Mouse (Mus musculus): ENCODE data around the gene Gstt3. TPM values are rescaled to one million over a fixed set of nuclear protein-coding genes. Genes with fewer than 3 reads are reported as not detected.
"Not testable (repeated sequence)": the region's sequence is repeated elsewhere in the genome, so short reads cannot be mapped to it uniquely, and the experiment has no call there.

Gene Gstt3
- polyA plus RNA-seq, 1 experiment from 2014 or later, result 9.7 TPM

- WGBS, result 90% methylated on average over 6 of the region's 6 CpGs
- ATAC-seq (ENCODE audit: insufficient number of reproducible peaks, insufficient read depth, low FRiP score, low TSS enrichment), result no peak
These were observed 4.7 kb downstream of the Gstt3 start for GRCm38 (mm10) chr10:75776562-75776961.

GRCm38 (mm10) chr10:75774587-75774986 lies 6.6 kb downstream of the Gstt3 start:
- Histone ChIP-seq H3K4me3 (no peak overlapping the region), H3K9me3 (no peaks in the 10 kb centered on the region), H3K27ac (no peak overlapping the region), H3K4me2 (replicated peaks) (no peak overlapping the region), H3K4me1 (peaks cover 9% of the 10 kb centered on the region), H3K9ac (no peak overlapping the region), H3K27me3 (peaks cover 6% of the 10 kb centered on the region), H3K36me3 (no peaks in the 10 kb centered on the region)
- ATAC-seq (ENCODE audit: insufficient number of reproducible peaks, insufficient read depth, low FRiP score, low TSS enrichment), result no peak
- 86% methylated on average over 9 of the region's 9 CpGs for WGBS

More at GRCm38 (mm10) chr10:75776562-75776961, 4.7 kb downstream of the Gstt3 start:
- no peak overlapping the region for H3K4me3 ChIP-seq
- H3K9me3 ChIP-seq, result no peaks in the 10 kb centered on the region
- H3K4me1 ChIP-seq, result peaks cover 26% of the 10 kb centered on the region
- no peak overlapping the region for H3K9ac ChIP-seq
- H3K27ac ChIP-seq, result no peak overlapping the region
- no peaks in the 10 kb centered on the region for H3K36me3 ChIP-seq
- H3K27me3 ChIP-seq, result peaks cover 16% of the 10 kb centered on the region
- no peak overlapping the region for H3K4me2 ChIP-seq (replicated peaks)

DNA sequence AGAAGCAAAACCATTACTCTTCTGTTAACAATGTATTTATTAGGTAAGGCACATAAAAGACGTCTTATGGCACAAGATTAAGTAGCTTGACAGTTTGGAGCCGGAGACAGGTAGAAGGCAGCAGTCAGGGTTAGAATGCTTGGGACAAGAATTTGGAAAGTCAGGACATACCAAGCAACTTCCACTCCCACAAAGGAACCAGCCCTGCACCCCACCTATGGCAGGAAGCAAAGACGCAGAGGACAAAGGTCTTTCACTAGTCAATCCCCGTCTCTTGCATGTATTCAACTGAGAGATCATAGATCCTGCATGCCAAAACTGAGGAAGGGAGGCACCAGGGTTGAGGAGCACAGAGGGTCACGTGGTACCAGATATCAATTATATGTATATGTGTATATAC lies 7.1 kb downstream of the Gstt3 start:
- Histone ChIP-seq H3K9me3 (no peaks in the 10 kb centered on the region), H3K27ac (no peak overlapping the region), H3K4me2 (replicated peaks) (no peak overlapping the region), H3K36me3 (no peaks in the 10 kb centered on the region), H3K4me1 (peaks cover 7% of the 10 kb centered on the region; the same call in 1 of the 2 replicates), H3K9ac (no peak overlapping the region), H3K4me3 (no peak overlapping the region), H3K27me3 (peaks cover 2% of the 10 kb centered on the region; the same call in 1 of the 2 replicates)
- 91% methylated on average over 5 of the region's 5 CpGs for WGBS
- no peak for ATAC-seq (ENCODE audit: insufficient number of reproducible peaks, insufficient read depth, low FRiP score, low TSS enrichment)

- H3K36me3 ChIP-seq, result no peaks in the 10 kb centered on the region
- ATAC-seq (ENCODE audit: insufficient number of reproducible peaks, insufficient read depth, low FRiP score, low TSS enrichment), result peak; percentile 89
- under 1% methylated on average over 44 of the region's 47 CpGs for WGBS
- peak within 1 kb of the TSS; percentile 57 for H3K9ac ChIP-seq
- no peaks in the 10 kb centered on the region for H3K9me3 ChIP-seq
- peak within 1 kb of the TSS; percentile 72 for H3K4me2 ChIP-seq (replicated peaks)
- peaks cover 7% of the 10 kb centered on the region; the same call in 1 of the 2 replicates for H3K4me1 ChIP-seq
- H3K27me3 ChIP-seq, result 0 out of 2 replicates have a peak, but pooled peaks cover 2% of the 10 kb centered on the region
- no peak within 1 kb of the TSS for H3K27ac ChIP-seq
- H3K4me3 ChIP-seq, result peak within 1 kb of the TSS; percentile 57
These were observed 8.2 kb downstream of the Gstt3 start, which contains the start of gene Ddt for GRCm38 (mm10) chr10:75772795-75773664. Gene Ddt (minus strand): TSS chr10:75773414.

DNA sequence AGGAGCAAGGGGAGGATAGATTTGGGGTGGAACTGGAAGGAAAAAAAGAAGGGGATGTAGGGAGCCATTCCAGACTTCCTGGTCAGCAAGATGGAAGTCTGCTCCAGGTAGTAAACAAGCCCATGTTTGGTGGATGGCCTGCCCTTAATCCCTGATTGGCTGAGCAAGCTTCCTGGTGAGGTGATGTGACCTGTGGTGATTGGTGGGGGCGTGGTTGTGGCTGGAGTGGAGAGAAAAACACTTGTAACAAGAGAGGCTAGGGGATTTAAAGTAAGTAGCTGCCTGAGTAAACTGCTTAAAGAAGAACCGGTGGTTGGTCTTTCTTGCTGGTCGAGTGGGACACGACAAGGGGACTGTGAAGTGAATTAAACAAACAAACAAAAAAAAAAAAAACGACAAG lies 13.5 kb downstream of the Gstt3 start:
- H3K27me3 ChIP-seq; H3K36me3 ChIP-seq; H3K27ac ChIP-seq; H3K9me3 ChIP-seq; H3K4me2 ChIP-seq (replicated peaks); H3K4me3 ChIP-seq; H3K9ac ChIP-seq; ATAC-seq (ENCODE audit: insufficient number of reproducible peaks, insufficient read depth, low FRiP score, low TSS enrichment): not testable (repeated sequence)
- peaks cover 16% of the 10 kb centered on the region; the same call in 1 of the 2 replicates for H3K4me1 ChIP-seq
- WGBS, result 33% methylated on average over 5 of the region's 5 CpGs

- 81% methylated on average over 6 of the region's 6 CpGs for WGBS
- H3K4me1 ChIP-seq, result 0 out of 2 replicates have a peak, but pooled peaks cover 9% of the 10 kb centered on the region
- H3K4me3 ChIP-seq, result no peak overlapping the region
- H3K27ac ChIP-seq, result no peak overlapping the region
- H3K9me3 ChIP-seq, result no peaks in the 10 kb centered on the region
- no peaks in the 10 kb centered on the region for H3K27me3 ChIP-seq
- no peak for ATAC-seq (ENCODE audit: insufficient number of reproducible peaks, insufficient read depth, low FRiP score, low TSS enrichment)
- no peak overlapping the region for H3K9ac ChIP-seq
- no peaks in the 10 kb centered on the region for H3K36me3 ChIP-seq
- H3K4me2 ChIP-seq (replicated peaks), result no peak overlapping the region
These were observed 14.4 kb downstream of the Gstt3 start for GRCm38 (mm10) chr10:75766856-75767255.

DNA sequence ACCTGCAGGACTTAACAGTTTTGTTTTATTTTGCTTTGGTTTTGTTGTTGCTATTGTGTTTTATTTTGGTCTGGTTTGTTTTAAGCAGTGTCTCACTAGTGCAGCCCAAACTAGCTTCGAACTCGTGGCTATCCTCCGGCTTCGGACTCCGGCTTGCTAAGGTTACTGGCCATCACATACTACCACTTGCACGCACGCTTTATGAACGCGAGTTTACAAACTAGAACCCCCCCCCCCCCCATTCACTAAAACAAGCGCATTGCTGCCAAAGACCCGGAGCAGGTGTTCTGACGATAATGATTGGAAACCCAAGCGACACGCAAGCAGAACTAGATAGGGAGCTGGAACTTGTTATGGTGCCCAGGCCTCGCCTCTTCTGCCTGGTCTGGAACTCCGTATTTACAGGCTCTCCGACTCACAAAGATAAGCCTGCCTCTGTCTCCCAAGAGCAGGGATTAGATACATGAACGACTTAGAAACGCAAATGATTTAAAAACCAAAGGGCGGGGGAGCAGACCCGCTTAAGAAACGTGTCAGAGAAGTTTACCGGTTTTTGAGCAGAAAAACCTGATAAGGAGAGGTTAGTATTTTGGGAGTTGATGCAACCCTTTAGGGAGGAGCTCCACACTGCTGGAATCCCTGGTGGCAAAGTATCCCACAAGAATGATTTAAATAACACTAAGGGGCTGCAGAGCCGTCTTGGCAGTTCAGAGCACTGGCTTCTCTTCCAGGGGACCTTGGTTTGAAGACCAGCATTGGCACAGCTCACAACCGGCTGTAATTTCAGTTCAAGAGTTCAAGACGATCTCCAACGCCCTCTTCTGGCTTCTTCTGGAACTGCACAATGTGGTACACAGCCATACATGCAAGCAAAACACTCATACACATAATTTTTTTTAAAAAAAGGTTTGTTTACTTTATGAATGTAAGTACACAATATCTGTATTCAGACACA lies 16.4 kb downstream of the Gstt3 start:
- WGBS, result 2% methylated on average over 27 of the region's 27 CpGs
- Histone ChIP-seq H3K9ac (peak overlapping the region; percentile 37; the same call in 1 of the 2 replicates), H3K4me3 (peak overlapping the region; percentile 88), H3K4me2 (replicated peaks) (peak overlapping the region; percentile 73), H3K36me3 (peaks cover 7% of the 10 kb centered on the region; the same call in 1 of the 2 replicates), H3K27me3 (no peaks in the 10 kb centered on the region), H3K4me1 (0 out of 2 replicates have a peak, but pooled peaks cover 9% of the 10 kb centered on the region), H3K9me3 (no peaks in the 10 kb centered on the region), H3K27ac (no peak overlapping the region)
- ATAC-seq (ENCODE audit: insufficient number of reproducible peaks, insufficient read depth, low FRiP score, low TSS enrichment), result no peak

DNA sequence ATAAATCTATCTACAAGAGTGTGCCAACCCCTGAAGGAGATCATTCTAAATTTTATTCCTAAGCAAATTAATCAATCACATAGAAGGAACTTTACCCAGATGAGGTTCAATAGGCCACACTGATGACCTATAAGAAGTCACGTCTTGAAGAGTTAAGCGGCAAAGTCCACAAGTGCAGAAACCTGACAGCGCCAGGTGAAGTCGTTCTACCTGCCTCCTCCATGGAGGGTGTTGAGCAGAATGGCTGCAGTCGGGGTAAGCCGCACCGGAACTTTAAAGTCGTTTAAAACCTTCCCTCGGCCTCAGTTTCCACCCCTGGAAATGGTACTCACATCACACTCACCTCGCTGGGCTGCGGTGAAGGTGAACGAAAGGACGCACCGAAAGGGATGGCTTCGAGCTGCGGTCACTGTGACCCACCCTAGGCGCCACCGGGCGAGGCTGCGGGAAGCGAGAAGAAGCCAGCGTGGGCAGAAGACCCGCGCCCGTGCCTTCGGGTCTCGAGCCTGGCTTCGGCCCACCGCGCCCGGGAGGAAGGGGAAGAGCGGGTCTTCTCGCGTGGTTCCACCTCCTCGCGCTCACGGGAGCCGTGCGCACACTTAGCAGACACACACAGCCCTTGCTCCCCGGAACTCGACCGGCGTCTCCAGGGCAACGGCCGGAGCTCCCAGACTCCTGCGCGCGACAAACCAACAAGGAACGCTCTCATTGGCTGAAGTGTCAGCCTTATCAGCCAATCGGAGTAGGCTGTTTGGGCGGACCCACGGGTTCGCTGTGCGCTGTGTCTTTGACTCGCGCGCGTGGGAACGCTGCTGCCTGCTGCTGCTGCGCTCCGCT lies 17.3 kb downstream of the Gstt3 start, which contains the start of gene Cabin1:
Cabin1 (minus strand) TSS at position 660 of the 837 bp plus-strand sequence.
- Histone ChIP-seq H3K4me2 (replicated peaks) (peak within 1 kb of the TSS; percentile 73), H3K4me1 (0 out of 2 replicates have a peak, but pooled peaks cover 9% of the 10 kb centered on the region), H3K9me3 (no peaks in the 10 kb centered on the region), H3K4me3 (peak within 1 kb of the TSS; percentile 88), H3K9ac (peak within 1 kb of the TSS; percentile 65), H3K27ac (0 out of 2 replicates have a peak within 1 kb of the TSS, but pooled peaks have one; percentile 55), H3K36me3 (peaks cover 11% of the 10 kb centered on the region; the same call in 1 of the 2 replicates), H3K27me3 (no peaks in the 10 kb centered on the region)
- ATAC-seq (ENCODE audit: insufficient number of reproducible peaks, insufficient read depth, low FRiP score, low TSS enrichment), result peak; percentile 97
- under 1% methylated on average over 61 of the region's 61 CpGs for WGBS

DNA sequence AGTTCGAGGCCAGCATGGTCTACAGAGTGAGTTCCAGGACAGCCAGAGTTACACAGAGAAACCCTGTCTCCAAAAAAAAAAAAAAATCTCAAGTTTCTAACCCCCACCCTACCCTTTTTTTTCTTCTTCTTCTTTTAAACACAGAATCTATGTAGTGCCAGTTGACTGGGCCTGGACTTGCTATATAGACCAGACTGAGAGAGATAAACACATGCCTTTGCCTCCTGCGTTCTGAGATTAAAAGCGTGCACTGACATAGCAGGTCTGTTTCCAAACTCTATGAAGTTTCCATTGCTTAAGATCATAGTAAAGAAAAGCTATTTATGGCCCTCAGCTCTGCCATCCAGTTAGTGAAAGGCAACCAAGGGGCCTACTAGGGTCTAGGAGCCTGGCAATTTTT lies 18.8 kb downstream of the Gstt3 start:
- Histone ChIP-seq H3K4me1 (0 out of 2 replicates have a peak, but pooled peaks cover 9% of the 10 kb centered on the region), H3K27ac (no peak overlapping the region), H3K36me3 (peaks cover 16% of the 10 kb centered on the region), H3K27me3 (no peaks in the 10 kb centered on the region), H3K9ac (no peak overlapping the region), H3K4me3 (no peak overlapping the region), H3K9me3 (no peaks in the 10 kb centered on the region), H3K4me2 (replicated peaks) (no peak overlapping the region)
- 92% methylated on average over 3 of the region's 3 CpGs for WGBS
- ATAC-seq (ENCODE audit: insufficient number of reproducible peaks, insufficient read depth, low FRiP score, low TSS enrichment), result no peak

- H3K4me1 ChIP-seq, result 0 out of 2 replicates have a peak, but pooled peaks cover 9% of the 10 kb centered on the region
- no peak overlapping the region for H3K4me3 ChIP-seq
- H3K4me2 ChIP-seq (replicated peaks), result no peak overlapping the region
- peaks cover 19% of the 10 kb centered on the region for H3K36me3 ChIP-seq
- H3K9me3 ChIP-seq, result no peaks in the 10 kb centered on the region
- no peak for ATAC-seq (ENCODE audit: insufficient number of reproducible peaks, insufficient read depth, low FRiP score, low TSS enrichment)
- 100% methylated on average over 3 of the region's 3 CpGs for WGBS
- H3K27ac ChIP-seq, result no peak overlapping the region
- no peaks in the 10 kb centered on the region for H3K27me3 ChIP-seq
- no peak overlapping the region for H3K9ac ChIP-seq
These were observed 20.9 kb downstream of the Gstt3 start for GRCm38 (mm10) chr10:75760311-75760710.

Measured in embryonic facial prominence, embryonic 12.5 days (tissue).